Mouse (Mus musculus) G1E (cell line): Measurements from ENCODE around the gene Pdzd7.

ENCODE experiments used
- CTCF ChIP-seq: IDR thresholded peaks from 2 replicates; pipeline ENCODE4 v1.5.1; 2012; ENCODE audit warnings: low read depth, low read length, inconsistent platforms, mixed read lengths
- GATA1 ChIP-seq: IDR thresholded peaks from 2 replicates; pipeline ENCODE4 v1.6.1; 2012; ENCODE audit warnings: borderline replicate concordance, low read length, inconsistent platforms, mixed read lengths
- GATA2 ChIP-seq: IDR thresholded peaks from 2 replicates; pipeline ENCODE4 v1.6.1; 2012; ENCODE audit warnings: low read depth, low read length, inconsistent platforms, borderline replicate concordance
- POLR2AphosphoS5 ChIP-seq: IDR thresholded peaks from 2 replicates; pipeline ENCODE4 v1.6.1; 2012; ENCODE audit warnings: low read depth, low read length, inconsistent platforms; ENCODE audit not compliant: insufficient replicate concordance
- TAL1 ChIP-seq: conservative IDR thresholded peaks from 2 replicates; pipeline ENCODE4 v1.6.1; 2012; ENCODE audit warnings: low read depth, low read length, inconsistent platforms, mixed read lengths

- no peak for TF ChIP-seq CTCF
- no peak for TF ChIP-seq TAL1
- TF ChIP-seq GATA2, result no peak
- no peak for TF ChIP-seq POLR2AphosphoS5
- TF ChIP-seq GATA1, result no peak
Observed at GRCm38 (mm10) chr19:44989567-44990495, 55.7 kb downstream of the Pdzd7 start.
